Mouse (Mus musculus): ENCODE data around the gene Pla2g7.

GRCm38 (mm10) chr17:43592296-43593291 lies 24.7 kb downstream of the Pla2g7 start:
- TF ChIP-seq CTCF (IDR thresholded peaks at IDR 0.05; ENCODE audit: low read depth) (no peak), EP300 (IDR thresholded peaks at IDR 0.05; ENCODE audit: low read depth) (no peak)
